Mouse (Mus musculus) MEL (cell line): ENCODE measurements at regions not wholly inside any gene's neighbourhood (a gene's known extent, or its start where the extent isn't known, plus 50 kb on each side); places are given as distances from the start of the nearest gene placed in this dataset.

ENCODE experiments used
- DNase-seq: peaks from one replicate; pipeline ENCODE4 v3.0.0; 2011; ENCODE audit warnings: low read depth, low spot score
- H3K27ac ChIP-seq: 2 replicates; pipeline ENCODE4 v1.5.1; 2012; ENCODE audit warnings: low read depth, mild to moderate bottlenecking, control low read depth, low read length, moderate library complexity; ENCODE audit not compliant: control insufficient read depth
- H3K27me3 ChIP-seq, 2 experiments: fragments of 150-350 bp in 1 of 2; sonication (generic) in 1 of 2; 2 replicates each; pipeline ENCODE4 v1.6.1; 2012; ENCODE audit warnings: low read length in 2 of 2, mild to moderate bottlenecking in 2 of 2, improper control_type of control experiment in 1 of 2, moderate library complexity in 1 of 2; ENCODE audit not compliant: insufficient read depth in 2 of 2, control insufficient read depth in 1 of 2
- H3K36me3 ChIP-seq, 2 experiments: 2 replicates each; pipeline ENCODE4 v1.6.1; 2012 to 2014; ENCODE audit warnings: low read length in 2 of 2, improper control_type of control experiment in 1 of 2, inconsistent platforms in 1 of 2, mild to moderate bottlenecking in 1 of 2; ENCODE audit not compliant: insufficient read depth in 2 of 2, control insufficient read depth in 1 of 2
- H3K4me1 ChIP-seq, 2 experiments: fragments of 150-350 bp in 1 of 2; sonication (generic) in 1 of 2; 2 replicates each; pipeline ENCODE4 v1.6.1; 2012; ENCODE audit warnings: low read length in 2 of 2, improper control_type of control experiment in 1 of 2, mild to moderate bottlenecking in 1 of 2; ENCODE audit not compliant: insufficient read depth in 2 of 2, control insufficient read depth in 1 of 2
- H3K4me3 ChIP-seq, 2 experiments: fragments of 150-350 bp in 1 of 2; sonication (generic) in 1 of 2; 2 replicates each; pipeline ENCODE4 v1.5.1; 2012; ENCODE audit warnings: low read depth in 2 of 2, low read length in 2 of 2, mild to moderate bottlenecking in 2 of 2, moderate library complexity in 2 of 2, control low read depth in 1 of 2, improper control_type of control experiment in 1 of 2; ENCODE audit not compliant: control insufficient read depth in 1 of 2, insufficient read depth in 1 of 2
- H3K79me2 ChIP-seq: 2 replicates; pipeline ENCODE4 v1.6.1; 2012; ENCODE audit warnings: mild to moderate bottlenecking, low read length, moderate library complexity; ENCODE audit not compliant: control insufficient read depth, poor library complexity, insufficient read depth
- H3K9ac ChIP-seq: 2 replicates; pipeline ENCODE4 v1.6.1; 2012; ENCODE audit warnings: low read depth, mild to moderate bottlenecking, control low read depth, low read length, moderate library complexity; ENCODE audit not compliant: control insufficient read depth, poor library complexity, severe bottlenecking
- H3K9me3 ChIP-seq: fragments of 150-350 bp; sonication (generic); replicated peaks from 2 replicates; pipeline ENCODE4 v1.6.1; 2012; ENCODE audit warnings: mild to moderate bottlenecking, low read length, improper control_type of control experiment, moderate library complexity; ENCODE audit not compliant: insufficient read depth
- CHD1 ChIP-seq: IDR thresholded peaks from 2 replicates; pipeline ENCODE4 v1.6.1; 2012; ENCODE audit warnings: low read depth, mild to moderate bottlenecking, inconsistent platforms, low read length, improper control_type of control experiment
- CHD2 ChIP-seq: IDR thresholded peaks from 2 replicates; pipeline ENCODE4 v1.6.1; 2011; ENCODE audit warnings: low read length, improper control_type of control experiment
- CTCF ChIP-seq, 3 experiments: IDR thresholded peaks in 2 of 3; conservative IDR thresholded peaks in 1 of 3; 2 replicates each; pipeline ENCODE4 v1.5.1; 2011 to 2012; ENCODE audit warnings: low read length in 3 of 3, low read depth in 2 of 3, mild to moderate bottlenecking in 2 of 3, improper control_type of control experiment in 1 of 3, inconsistent platforms in 1 of 3, mixed read lengths in 1 of 3, moderate library complexity in 1 of 3; ENCODE audit not compliant: control insufficient read depth in 1 of 3, insufficient read depth in 1 of 3, poor library complexity in 1 of 3, severe bottlenecking in 1 of 3
- KAT2A ChIP-seq: conservative IDR thresholded peaks from 2 replicates; pipeline ENCODE4 v1.6.1; 2012; ENCODE audit warnings: low read depth, low read length, improper control_type of control experiment, inconsistent platforms
- MAX ChIP-seq: IDR thresholded peaks from 2 replicates; pipeline ENCODE4 v1.6.1; 2011; ENCODE audit warnings: low read length, improper control_type of control experiment
- MEF2A ChIP-seq: IDR thresholded peaks from 2 replicates; pipeline ENCODE4 v1.6.1; 2014; ENCODE audit warnings: low read depth, mild to moderate bottlenecking, inconsistent platforms, low read length, improper control_type of control experiment; ENCODE audit not compliant: poor library complexity, insufficient replicate concordance, severe bottlenecking; ENCODE audit errors: extremely low read depth
- MYB ChIP-seq: IDR thresholded peaks from 2 replicates; pipeline ENCODE4 v1.6.1; 2011; ENCODE audit warnings: mild to moderate bottlenecking, low read depth, low read length, improper control_type of control experiment
- MYC ChIP-seq: IDR thresholded peaks from 2 replicates; pipeline ENCODE4 v1.6.1; 2011; ENCODE audit warnings: low read depth, mild to moderate bottlenecking, low read length, improper control_type of control experiment, moderate library complexity
- NELFE ChIP-seq: IDR thresholded peaks from 2 replicates; pipeline ENCODE4 v1.6.1; 2011; ENCODE audit warnings: low read depth, low read length, improper control_type of control experiment
- NRF1 ChIP-seq: IDR thresholded peaks from 2 replicates; pipeline ENCODE4 v1.6.1; 2014; ENCODE audit warnings: low read depth, mild to moderate bottlenecking, inconsistent platforms, low read length, improper control_type of control experiment, moderate library complexity; ENCODE audit not compliant: poor library complexity, insufficient read depth, severe bottlenecking
- POLR2AphosphoS2 ChIP-seq: IDR thresholded peaks from 2 replicates; pipeline ENCODE4 v1.6.1; 2011; ENCODE audit warnings: low read length, improper control_type of control experiment
- RCOR1 ChIP-seq: IDR thresholded peaks from 2 replicates; pipeline ENCODE4 v1.6.1; 2012; ENCODE audit warnings: low read depth, mild to moderate bottlenecking, inconsistent platforms, low read length, improper control_type of control experiment
- SIN3A ChIP-seq: IDR thresholded peaks from 2 replicates; pipeline ENCODE4 v1.6.1; 2012; ENCODE audit warnings: low read length, improper control_type of control experiment, inconsistent platforms
- TAL1 ChIP-seq: IDR thresholded peaks from 2 replicates; pipeline ENCODE4 v1.6.1; 2012; ENCODE audit warnings: mild to moderate bottlenecking, inconsistent platforms, low read length, moderate library complexity, mixed read lengths
- TCF12 ChIP-seq: IDR thresholded peaks from 2 replicates; pipeline ENCODE4 v1.6.1; 2014; ENCODE audit warnings: low read depth, mild to moderate bottlenecking, inconsistent platforms, low read length, improper control_type of control experiment, moderate library complexity
- UBTF ChIP-seq: IDR thresholded peaks from 2 replicates; pipeline ENCODE4 v1.6.1; 2012; ENCODE audit warnings: low read depth, mild to moderate bottlenecking, inconsistent platforms, low read length, improper control_type of control experiment, moderate library complexity, borderline replicate concordance; ENCODE audit not compliant: insufficient read depth
- USF2 ChIP-seq, 2 experiments: IDR thresholded peaks; 2 replicates each; pipeline ENCODE4 v1.6.1; 2011 to 2012; ENCODE audit warnings: improper control_type of control experiment in 2 of 2, low read length in 2 of 2, borderline replicate concordance in 1 of 2, inconsistent platforms in 1 of 2, low read depth in 1 of 2, mild to moderate bottlenecking in 1 of 2; ENCODE audit not compliant: insufficient read depth in 1 of 2
- ZNF384 ChIP-seq: IDR thresholded peaks from 2 replicates; pipeline ENCODE4 v1.6.1; 2012; ENCODE audit warnings: low read depth, mild to moderate bottlenecking, inconsistent platforms, low read length, improper control_type of control experiment

DNA sequence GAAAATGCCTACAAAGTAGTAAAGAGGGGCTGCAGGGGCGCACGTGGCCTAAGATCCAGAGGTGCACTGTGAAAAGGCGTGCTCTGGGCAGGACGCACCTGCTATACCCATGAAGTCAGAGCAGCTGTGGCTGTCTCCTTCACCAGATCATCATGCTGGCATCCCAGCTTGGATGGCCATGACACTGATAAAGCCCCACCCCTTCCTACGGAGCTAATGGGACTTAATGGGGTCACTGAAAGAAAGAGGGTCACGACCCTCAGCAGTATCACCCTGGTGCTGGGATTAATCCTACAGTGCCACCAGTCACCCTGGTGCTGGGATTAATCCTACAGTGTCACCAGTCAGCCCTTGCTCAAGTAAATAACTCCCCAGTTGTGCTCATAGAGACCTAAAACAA is 122.1 kb downstream of the Tmem17 start:
- no peak for DNase-seq
- H3K4me1 ChIP-seq: peaks cover 0 to 5% of the 10 kb centered on the region in 2 experiments; a peak in 1 of 4 replicates

DNA sequence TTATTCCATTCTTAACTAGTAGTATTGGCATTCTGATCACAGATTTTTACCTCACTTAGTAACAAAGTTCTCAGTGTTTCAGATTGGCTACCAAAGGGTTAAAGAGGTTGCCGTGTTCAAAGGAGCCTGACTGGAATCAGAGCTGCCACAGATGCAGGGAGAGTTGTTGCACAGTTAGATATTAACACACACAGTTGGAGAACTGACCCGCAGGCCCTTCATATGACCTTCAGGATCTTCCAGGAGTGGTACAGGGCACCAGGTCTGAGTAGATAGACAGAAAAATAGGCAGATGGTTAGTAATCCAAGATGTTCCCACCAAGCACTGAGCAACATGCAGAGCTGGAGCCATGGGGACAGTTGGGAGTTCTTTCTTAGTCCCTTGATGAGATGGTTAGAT is 123.1 kb downstream of the Tmem17 start:
- no peaks in the 10 kb centered on the region for H3K27me3 ChIP-seq
- no peak overlapping the region for H3K4me3 ChIP-seq
- H3K9ac ChIP-seq: no peak overlapping the region
- no peak overlapping the region for H3K27ac ChIP-seq
- H3K4me1 ChIP-seq: peaks cover 0 to 5% of the 10 kb centered on the region in 2 experiments; a peak in 1 of 4 replicates
- H3K9me3 ChIP-seq: no peaks in the 10 kb centered on the region
- no peaks in the 10 kb centered on the region; a peak in 1 of 4 replicates for H3K36me3 ChIP-seq
- TF ChIP-seq NRF1 (no peak), UBTF (no peak), NELFE (no peak), SIN3A (no peak), ZNF384 (no peak), MYB (no peak), KAT2A (no peak), POLR2AphosphoS2 (no peak), MAX (no peak), TCF12 (no peak), TAL1 (no peak), MYC (no peak), RCOR1 (no peak), MEF2A (no peak), CTCF (IDR thresholded peaks at IDR 0.05 in 2 of 3, conservative IDR thresholded peaks at IDR 0.05 in 1 of 3; ENCODE audit: control insufficient read depth in 1 of 3, insufficient read depth in 1 of 3, low read depth in 2 of 3, low read length in 3 of 3, poor library complexity in 1 of 3, severe bottlenecking in 1 of 3) (no peak), CHD2 (no peak)
- DNase-seq: no peak
- H3K79me2 ChIP-seq: no peaks in the 10 kb centered on the region

More for the DNA sequence above, 122.1 kb downstream of the Tmem17 start:
- Histone ChIP-seq H3K79me2 (no peaks in the 10 kb centered on the region), H3K36me3 (no peaks in the 10 kb centered on the region; a peak in 1 of 4 replicates), H3K4me3 (no peak overlapping the region)
- TF ChIP-seq POLR2AphosphoS2 (no peak), KAT2A (no peak), USF2 (IDR thresholded peaks at IDR 0.05; ENCODE audit: borderline replicate concordance in 1 of 2, insufficient read depth in 1 of 2, low read depth in 1 of 2, low read length in 2 of 2) (no peak), CHD1 (no peak)
- TF ChIP-seq, all 39 proteins: peak for 0
- H3K27me3 ChIP-seq: no peaks in the 10 kb centered on the region
- no peaks in the 10 kb centered on the region for H3K9me3 ChIP-seq
- H3K9ac ChIP-seq: no peak overlapping the region
- H3K27ac ChIP-seq: no peak overlapping the region
